Mouse (Mus musculus): ENCODE measurements around the gene Cadm2.

Gene Cadm2

DNA sequence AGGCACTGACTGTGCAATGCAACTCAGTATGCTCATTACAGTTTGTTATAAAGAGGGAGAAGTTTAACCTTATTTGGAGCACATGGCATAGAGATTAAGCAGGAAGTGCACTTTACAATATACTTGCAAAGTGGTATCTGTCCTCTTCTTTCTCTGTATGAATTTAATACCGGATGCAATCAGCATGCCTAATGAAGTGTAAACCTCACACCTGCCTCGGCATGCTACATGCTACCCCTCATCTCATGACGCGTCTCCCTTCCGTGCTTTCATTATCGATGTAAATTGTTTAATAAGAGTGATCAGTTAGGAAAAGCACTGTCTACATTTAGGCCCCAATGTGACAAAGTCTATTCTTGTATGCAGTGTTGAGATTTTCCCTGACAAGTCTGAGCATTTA is 633.0 kb downstream of the Cadm2 start:
- Histone ChIP-seq H3K36me3 (ENCODE audit: control insufficient read depth, insufficient read depth, low read length, poor library complexity, severe bottlenecking) (no peaks in the 10 kb centered on the region), H3K27me3 (ENCODE audit: control insufficient read depth, insufficient read depth, low read length, poor library complexity, severe bottlenecking) (no peaks in the 10 kb centered on the region)
- DNase-seq (ENCODE audit: low read depth, low spot score): no peak

DNA sequence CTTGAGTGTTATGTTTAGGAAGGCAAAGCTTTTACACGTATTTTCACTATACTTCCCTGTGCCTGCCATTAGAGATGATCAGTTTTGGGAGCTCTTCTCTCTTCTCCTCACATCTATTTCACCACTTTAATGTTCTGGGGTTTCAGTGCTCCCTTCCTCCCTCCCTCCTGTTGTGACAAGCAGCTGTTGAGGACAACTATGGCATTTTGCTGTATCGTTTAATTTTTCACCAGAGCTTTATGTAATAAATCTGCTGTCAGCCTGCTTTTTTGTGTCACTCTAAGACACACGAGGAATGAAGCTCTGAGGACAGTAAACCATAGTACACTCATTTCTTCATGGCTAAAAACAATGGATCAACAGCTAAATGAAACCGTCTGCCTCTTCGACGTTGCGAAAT is 633.8 kb downstream of the Cadm2 start:
- no peaks in the 10 kb centered on the region for H3K36me3 ChIP-seq (ENCODE audit: control insufficient read depth, insufficient read depth, low read length, poor library complexity, severe bottlenecking)
- H3K27me3 ChIP-seq (ENCODE audit: control insufficient read depth, insufficient read depth, low read length, poor library complexity, severe bottlenecking): no peaks in the 10 kb centered on the region
- no peak for DNase-seq (ENCODE audit: low read depth, low spot score)

DNA sequence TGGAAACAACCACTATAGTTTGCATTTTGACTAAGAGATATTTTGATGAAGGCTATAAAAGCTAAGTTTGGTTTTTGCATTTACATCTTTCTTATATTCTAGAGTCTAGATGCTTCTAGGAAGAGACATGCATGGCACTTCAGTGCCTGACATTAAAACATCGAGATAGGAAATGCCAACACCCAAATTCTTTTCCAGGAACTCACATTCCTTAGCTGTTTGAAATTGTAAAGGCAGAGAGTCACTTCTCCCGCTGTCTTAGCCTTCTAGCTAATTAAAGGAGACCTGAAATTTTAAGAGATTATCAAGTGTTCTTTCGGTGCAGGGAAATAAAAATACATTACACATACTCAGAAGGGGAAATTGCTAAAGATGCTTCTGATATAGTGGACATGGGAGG is 649.8 kb downstream of the Cadm2 start:
- no peak for DNase-seq (ENCODE audit: low read depth, low spot score)
- no peaks in the 10 kb centered on the region for H3K36me3 ChIP-seq (ENCODE audit: control insufficient read depth, insufficient read depth, low read length, poor library complexity, severe bottlenecking)
- no peaks in the 10 kb centered on the region for H3K27me3 ChIP-seq (ENCODE audit: control insufficient read depth, insufficient read depth, low read length, poor library complexity, severe bottlenecking)

DNA sequence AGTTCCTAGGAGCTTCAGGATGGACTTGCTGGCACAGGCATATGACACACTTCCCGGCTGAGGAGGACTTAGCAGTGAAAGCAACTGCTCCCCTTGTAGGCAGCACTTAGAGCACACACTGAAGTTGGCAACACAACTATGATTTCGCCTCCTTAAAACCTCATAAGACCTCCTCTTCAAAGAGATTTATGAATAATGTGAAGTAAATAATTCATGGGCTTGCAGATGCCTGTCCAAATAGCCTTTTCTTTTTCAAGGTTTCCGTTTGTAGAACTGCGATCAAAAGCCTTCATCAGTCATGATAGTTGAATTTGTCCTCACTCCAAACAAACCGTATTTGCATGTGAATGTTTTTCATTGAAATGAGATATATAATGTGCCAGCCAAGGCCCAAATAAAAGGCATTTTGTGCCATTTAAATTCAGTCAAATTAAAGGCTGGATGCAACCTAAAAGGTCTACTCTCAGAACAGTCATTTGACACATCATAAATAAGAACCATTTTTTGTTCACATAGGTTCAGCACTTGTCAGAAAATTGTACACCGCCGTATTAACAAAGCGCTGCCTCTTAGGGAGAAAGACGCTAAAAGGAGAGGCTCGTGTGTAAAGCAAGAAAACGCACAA is 651.1 kb downstream of the Cadm2 start:
- no peaks in the 10 kb centered on the region for H3K36me3 ChIP-seq (ENCODE audit: control insufficient read depth, insufficient read depth, low read length, poor library complexity, severe bottlenecking)
- no peak for DNase-seq (ENCODE audit: low read depth, low spot score)
- H3K27me3 ChIP-seq (ENCODE audit: control insufficient read depth, insufficient read depth, low read length, poor library complexity, severe bottlenecking): no peaks in the 10 kb centered on the region

DNA sequence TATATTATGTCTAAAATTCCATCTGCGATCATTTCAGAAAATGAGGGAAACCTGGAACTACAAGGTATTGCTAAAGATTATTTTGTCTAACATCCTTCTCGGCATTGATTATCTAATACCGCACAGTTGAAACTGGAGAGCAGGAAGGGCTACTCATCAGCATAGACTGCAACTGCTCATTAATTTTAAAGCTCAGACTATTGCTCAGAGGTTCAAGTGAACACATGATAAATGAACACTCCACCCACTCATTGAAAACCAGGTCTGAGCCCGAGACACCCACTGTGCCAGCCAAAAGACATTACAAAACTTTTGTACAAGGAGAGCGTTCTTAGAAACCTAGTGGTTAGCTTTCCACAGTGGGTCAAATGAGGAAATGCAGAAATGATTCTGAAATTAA is 652.4 kb downstream of the Cadm2 start:
- no peaks in the 10 kb centered on the region for H3K27me3 ChIP-seq (ENCODE audit: control insufficient read depth, insufficient read depth, low read length, poor library complexity, severe bottlenecking)
- no peak for DNase-seq (ENCODE audit: low read depth, low spot score)
- no peaks in the 10 kb centered on the region for H3K36me3 ChIP-seq (ENCODE audit: control insufficient read depth, insufficient read depth, low read length, poor library complexity, severe bottlenecking)

DNA sequence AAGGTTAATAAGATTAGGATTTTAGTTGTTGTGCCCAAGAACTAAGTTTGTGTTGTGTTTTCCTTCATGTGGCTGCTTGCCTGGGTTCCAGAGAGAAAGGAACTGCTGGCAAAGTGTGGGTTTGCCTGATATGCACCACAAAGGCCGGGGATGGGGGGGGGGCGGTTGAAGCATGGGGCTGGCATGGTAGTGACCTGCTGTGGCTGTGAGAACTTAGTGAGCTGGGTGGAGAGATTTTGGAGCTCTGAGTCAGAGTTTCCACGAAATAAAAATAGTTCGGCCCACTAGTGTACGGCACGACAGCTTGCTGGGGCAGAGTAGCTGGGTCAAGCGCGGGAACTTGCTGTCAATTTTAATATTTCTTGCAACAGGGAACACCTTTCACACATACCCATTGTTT is 653.0 kb downstream of the Cadm2 start:
- no peaks in the 10 kb centered on the region for H3K27me3 ChIP-seq (ENCODE audit: control insufficient read depth, insufficient read depth, low read length, poor library complexity, severe bottlenecking)
- no peak for DNase-seq (ENCODE audit: low read depth, low spot score)
- H3K36me3 ChIP-seq (ENCODE audit: control insufficient read depth, insufficient read depth, low read length, poor library complexity, severe bottlenecking): no peaks in the 10 kb centered on the region

DNA sequence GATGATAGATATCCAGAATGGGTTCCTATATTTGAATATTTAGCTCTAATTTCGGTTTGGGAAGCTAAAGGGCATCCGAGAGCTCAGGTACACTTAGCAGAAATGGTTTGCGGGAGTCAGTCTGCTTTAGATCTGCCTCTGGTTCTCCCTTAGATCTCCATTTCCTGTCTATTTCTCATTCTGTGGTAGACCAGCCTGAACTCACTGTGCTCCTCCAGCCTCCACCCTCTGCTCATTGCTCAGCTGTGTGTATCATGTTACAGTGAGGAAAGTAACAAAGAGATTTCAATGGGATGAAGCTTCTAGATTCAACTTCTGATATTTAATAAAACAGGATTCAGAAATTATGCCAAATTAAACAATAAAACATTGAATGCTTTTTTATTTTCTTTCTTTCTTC is 661.6 kb downstream of the Cadm2 start:
- no peak for DNase-seq (ENCODE audit: low read depth, low spot score)
- H3K27me3 ChIP-seq (ENCODE audit: control insufficient read depth, insufficient read depth, low read length, poor library complexity, severe bottlenecking): no peaks in the 10 kb centered on the region
- no peaks in the 10 kb centered on the region for H3K36me3 ChIP-seq (ENCODE audit: control insufficient read depth, insufficient read depth, low read length, poor library complexity, severe bottlenecking)

DNA sequence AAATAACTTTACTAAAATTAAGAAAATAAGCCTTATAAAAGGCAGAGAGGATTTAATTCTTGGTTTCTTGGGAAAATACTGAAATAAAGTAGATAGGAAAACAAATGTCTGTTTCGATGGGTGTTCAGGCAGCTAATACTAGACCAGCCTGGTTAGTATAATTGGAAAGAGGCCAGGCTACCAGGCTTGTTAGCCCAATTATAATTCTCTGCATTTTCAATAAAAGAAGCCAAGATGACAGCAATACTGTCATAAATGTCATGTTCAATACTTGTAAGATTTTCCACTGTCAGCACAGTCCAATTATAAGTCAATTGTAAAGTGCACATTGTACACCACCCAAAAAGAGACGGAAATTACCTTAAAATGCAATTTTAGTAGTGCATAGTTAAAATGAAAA is 664.8 kb downstream of the Cadm2 start:
- H3K36me3 ChIP-seq (ENCODE audit: control insufficient read depth, insufficient read depth, low read length, poor library complexity, severe bottlenecking): no peaks in the 10 kb centered on the region
- H3K27me3 ChIP-seq (ENCODE audit: control insufficient read depth, insufficient read depth, low read length, poor library complexity, severe bottlenecking): no peaks in the 10 kb centered on the region
- no peak for DNase-seq (ENCODE audit: low read depth, low spot score)

DNA sequence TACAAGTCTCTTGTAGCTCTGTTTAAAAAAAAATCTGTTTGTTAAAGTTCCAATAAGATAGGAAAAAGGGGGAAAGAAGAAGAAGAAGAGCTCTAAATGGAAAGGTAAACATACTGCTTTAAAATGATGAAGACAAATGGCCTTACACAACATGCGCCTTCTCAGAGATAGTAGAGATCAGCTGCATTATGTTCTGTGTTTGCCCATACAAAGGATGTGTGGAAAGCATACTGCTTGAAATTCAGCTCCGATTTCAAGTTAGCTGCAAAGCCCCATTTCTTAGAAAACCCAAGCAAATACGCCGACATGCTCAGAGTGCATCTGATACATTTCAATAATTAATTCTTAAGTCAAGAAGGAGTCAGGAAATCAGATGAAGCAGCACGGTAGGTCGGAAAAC is 684.4 kb downstream of the Cadm2 start:
- DNase-seq (ENCODE audit: low read depth, low spot score): no peak

DNA sequence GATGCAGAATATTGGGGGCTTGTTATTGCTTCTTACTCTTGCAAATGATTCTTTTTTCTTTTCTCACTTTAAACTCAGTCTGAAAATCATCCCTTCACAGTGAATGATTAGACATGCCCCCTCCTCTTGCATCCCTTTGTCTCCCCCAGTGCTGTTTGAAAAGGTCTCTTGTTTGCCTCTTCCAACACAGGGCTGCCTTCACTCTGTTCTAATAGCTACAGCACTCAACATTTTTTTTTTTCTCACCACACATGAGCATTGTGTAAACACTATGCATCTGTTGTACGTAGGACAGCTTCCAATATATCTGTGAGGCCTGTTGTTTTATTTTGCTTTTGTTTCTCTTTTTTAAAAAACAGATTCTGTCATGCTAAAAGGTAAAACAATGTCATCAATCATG is 695.2 kb downstream of the Cadm2 start:
- Histone ChIP-seq H3K36me3 (ENCODE audit: control insufficient read depth, insufficient read depth, low read length, poor library complexity, severe bottlenecking) (no peaks in the 10 kb centered on the region), H3K27me3 (ENCODE audit: control insufficient read depth, insufficient read depth, low read length, poor library complexity, severe bottlenecking) (no peaks in the 10 kb centered on the region)
- DNase-seq (ENCODE audit: low read depth, low spot score): no peak

More for the DNA sequence above, 684.4 kb downstream of the Cadm2 start:
- Histone ChIP-seq H3K36me3 (ENCODE audit: control insufficient read depth, insufficient read depth, low read length, poor library complexity, severe bottlenecking) (no peaks in the 10 kb centered on the region), H3K27me3 (ENCODE audit: control insufficient read depth, insufficient read depth, low read length, poor library complexity, severe bottlenecking) (no peaks in the 10 kb centered on the region)

DNA sequence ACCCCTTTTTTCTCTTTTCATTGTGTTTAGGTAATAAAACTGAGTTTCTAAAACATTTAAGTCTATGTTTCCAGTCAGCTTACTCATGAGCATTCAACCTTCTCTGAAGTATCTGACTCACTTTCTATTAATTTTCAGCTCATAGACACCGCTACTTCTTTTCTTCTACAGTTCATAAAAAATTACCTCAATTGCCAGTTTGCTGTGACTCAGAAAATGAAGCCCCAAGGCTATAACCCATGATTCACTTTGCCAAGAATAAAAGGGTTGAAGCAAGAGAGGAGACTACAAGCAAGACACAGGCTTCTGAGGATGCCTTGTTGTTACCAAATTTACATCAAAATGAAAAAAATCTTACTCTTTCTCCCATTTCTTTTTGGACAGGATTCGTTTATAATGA is 698.0 kb downstream of the Cadm2 start:
- Histone ChIP-seq H3K36me3 (ENCODE audit: control insufficient read depth, insufficient read depth, low read length, poor library complexity, severe bottlenecking) (no peaks in the 10 kb centered on the region), H3K27me3 (ENCODE audit: control insufficient read depth, insufficient read depth, low read length, poor library complexity, severe bottlenecking) (no peaks in the 10 kb centered on the region)
- DNase-seq (ENCODE audit: low read depth, low spot score): no peak

DNA sequence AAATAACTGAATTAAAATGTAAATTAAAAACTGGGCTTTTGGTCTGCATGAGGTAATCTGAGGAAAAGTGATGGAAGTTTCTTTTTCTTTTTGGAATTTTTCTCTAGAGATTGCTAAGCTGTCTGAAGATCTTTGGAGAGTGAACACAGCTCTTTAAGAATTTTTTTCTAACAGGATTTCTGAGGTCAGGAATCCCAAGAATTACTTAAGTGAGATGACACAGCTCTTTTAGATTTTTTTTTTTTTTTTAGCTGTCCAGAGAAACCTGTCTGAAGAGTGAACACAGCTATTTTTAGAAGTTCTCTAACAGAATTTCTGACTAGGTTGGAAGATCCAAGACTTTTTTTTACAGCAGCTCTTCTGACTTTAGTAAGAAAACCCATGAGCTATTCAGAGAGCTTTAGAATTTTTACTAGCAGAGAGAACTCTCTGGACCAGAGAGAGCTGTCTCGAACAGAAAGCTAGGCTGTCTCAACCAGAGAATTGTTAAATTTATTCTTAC is 699.2 kb downstream of the Cadm2 start:
- Histone ChIP-seq H3K36me3 (ENCODE audit: control insufficient read depth, insufficient read depth, low read length, poor library complexity, severe bottlenecking) (no peaks in the 10 kb centered on the region), H3K27me3 (ENCODE audit: control insufficient read depth, insufficient read depth, low read length, poor library complexity, severe bottlenecking) (no peaks in the 10 kb centered on the region)
- no peak for DNase-seq (ENCODE audit: low read depth, low spot score)

DNA sequence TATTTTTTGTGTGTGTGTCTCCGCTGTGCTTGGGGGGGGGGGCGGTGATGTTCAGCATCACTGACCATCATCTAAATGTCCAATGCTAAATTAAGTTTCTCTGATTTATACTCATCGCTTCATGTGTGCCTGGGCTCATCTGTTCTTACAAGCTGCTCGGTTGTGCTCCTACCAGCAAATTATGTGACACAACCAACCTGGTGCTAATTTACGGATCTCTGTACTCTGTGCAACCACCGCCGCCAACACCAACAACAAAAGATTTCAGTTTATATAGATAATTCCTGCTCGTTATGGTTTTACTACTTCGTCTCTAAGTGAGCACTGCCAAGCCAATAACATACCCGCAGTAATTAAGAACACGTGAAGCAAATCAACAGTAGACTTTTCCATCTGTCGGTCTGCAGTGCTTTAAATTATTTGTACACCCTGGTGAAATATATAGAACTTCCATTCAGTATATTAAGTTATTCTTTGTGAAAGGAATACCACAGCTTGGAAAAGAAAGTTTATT is 700.8 kb downstream of the Cadm2 start:
- no peaks in the 10 kb centered on the region for H3K36me3 ChIP-seq (ENCODE audit: control insufficient read depth, insufficient read depth, low read length, poor library complexity, severe bottlenecking)
- no peak for DNase-seq (ENCODE audit: low read depth, low spot score)
- H3K27me3 ChIP-seq (ENCODE audit: control insufficient read depth, insufficient read depth, low read length, poor library complexity, severe bottlenecking): no peaks in the 10 kb centered on the region

DNA sequence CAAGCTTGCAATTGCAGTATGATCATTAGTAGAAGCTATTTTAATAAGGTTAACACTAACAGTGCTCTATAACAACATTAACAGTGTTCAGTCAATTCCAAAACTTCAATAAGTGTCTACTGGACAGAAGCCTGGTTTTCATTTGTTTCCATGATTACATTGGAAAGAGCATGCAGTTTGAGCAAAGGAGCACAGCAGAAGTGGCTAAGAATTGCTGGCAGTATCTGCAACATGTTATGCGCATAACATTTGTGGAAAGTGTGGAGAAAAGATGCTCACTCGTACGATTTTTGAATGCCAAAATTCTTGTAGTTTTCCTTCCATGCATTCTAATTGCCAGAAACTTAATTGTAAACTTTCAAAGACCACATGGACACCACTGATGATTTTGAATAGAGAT is 718.9 kb downstream of the Cadm2 start:
- no peaks in the 10 kb centered on the region for H3K36me3 ChIP-seq (ENCODE audit: control insufficient read depth, insufficient read depth, low read length, poor library complexity, severe bottlenecking)
- DNase-seq (ENCODE audit: low read depth, low spot score): no peak

DNA sequence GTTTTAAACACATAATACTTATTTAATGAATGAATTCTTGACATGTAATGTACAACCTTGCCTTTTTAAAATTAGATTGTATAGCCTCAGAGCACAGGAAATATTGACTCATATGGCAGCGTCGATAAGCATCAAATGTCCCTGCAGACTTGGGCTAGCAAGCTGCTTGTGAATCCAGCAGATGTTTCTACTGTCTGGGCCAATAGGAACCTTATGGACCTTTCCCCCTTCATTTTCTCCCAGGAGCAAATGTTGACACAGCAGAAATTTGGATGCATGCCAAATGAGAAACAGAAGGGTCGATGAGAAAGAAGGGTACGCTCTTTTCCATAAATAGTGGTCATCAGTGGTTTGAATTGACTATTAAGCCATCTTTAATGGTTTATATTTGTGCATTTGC is 720.0 kb downstream of the Cadm2 start:
- no peak for DNase-seq (ENCODE audit: low read depth, low spot score)
- no peaks in the 10 kb centered on the region for H3K27me3 ChIP-seq (ENCODE audit: control insufficient read depth, insufficient read depth, low read length, poor library complexity, severe bottlenecking)
- no peaks in the 10 kb centered on the region for H3K36me3 ChIP-seq (ENCODE audit: control insufficient read depth, insufficient read depth, low read length, poor library complexity, severe bottlenecking)

More for the DNA sequence above, 718.9 kb downstream of the Cadm2 start:
- no peaks in the 10 kb centered on the region for H3K27me3 ChIP-seq (ENCODE audit: control insufficient read depth, insufficient read depth, low read length, poor library complexity, severe bottlenecking)

DNA sequence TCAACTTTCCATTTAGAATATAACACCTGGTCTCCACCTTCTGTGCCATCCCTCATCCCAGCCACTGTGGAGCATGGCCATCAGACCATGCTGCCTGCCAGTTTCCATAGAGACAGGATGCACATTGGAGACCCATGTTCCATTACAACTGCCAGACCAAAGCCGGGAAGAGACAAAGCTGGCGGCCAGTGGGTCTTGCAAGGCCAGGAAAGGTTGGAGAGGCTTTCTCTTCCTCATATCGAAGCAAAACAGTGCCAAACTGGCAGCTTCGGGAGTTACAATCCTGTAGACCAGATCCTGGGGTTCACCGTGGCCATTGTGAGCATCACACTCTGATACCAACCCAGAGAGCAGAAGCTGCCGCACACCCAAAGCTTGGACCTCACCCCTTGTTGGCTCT is 728.3 kb downstream of the Cadm2 start:
- no peak for DNase-seq (ENCODE audit: low read depth, low spot score)
- Histone ChIP-seq H3K27me3 (ENCODE audit: control insufficient read depth, insufficient read depth, low read length, poor library complexity, severe bottlenecking) (no peaks in the 10 kb centered on the region), H3K36me3 (ENCODE audit: control insufficient read depth, insufficient read depth, low read length, poor library complexity, severe bottlenecking) (no peaks in the 10 kb centered on the region)
